Mouse (Mus musculus): ENCODE results near the gene Cfap58. TPM values are rescaled to one million over a fixed set of nuclear protein-coding genes. Genes with fewer than 3 reads are reported as not detected.

Cfap58 gene
- polyA plus RNA-seq, 1 experiment: not detected

- peaks cover 19% of the 10 kb centered on the region for H3K27me3 ChIP-seq (ENCODE audit: control insufficient read depth, insufficient read depth, insufficient read length)
- H3K79me3 ChIP-seq (ENCODE audit: low read depth): no peaks in the 10 kb centered on the region
- no peaks in the 10 kb centered on the region for H3K79me2 ChIP-seq (ENCODE audit: control insufficient read depth, insufficient read depth)
- H3K36me3 ChIP-seq (ENCODE audit: control insufficient read depth, insufficient read depth): no peaks in the 10 kb centered on the region
- H3ac ChIP-seq (ENCODE audit: control insufficient read depth, insufficient read length, low read depth): no peak overlapping the region
- H3K4me3 ChIP-seq (ENCODE audit: insufficient read depth, poor library complexity, severe bottlenecking): no peak overlapping the region
- TF ChIP-seq USF1 (IDR thresholded peaks at IDR 0.05; ENCODE audit: low read depth): no peak
- TF ChIP-seq MAX (IDR thresholded peaks at IDR 0.05): no peak
- no peak for TF ChIP-seq MYOD1 (IDR thresholded peaks at IDR 0.05; ENCODE audit: control insufficient read depth, insufficient read length, low read depth)
- TF ChIP-seq MYOG (IDR thresholded peaks at IDR 0.05; ENCODE audit: control insufficient read depth, extremely low read depth, insufficient read length): no peak
- TF ChIP-seq CTCF (IDR thresholded peaks at IDR 0.05; ENCODE audit: control insufficient read depth, insufficient read depth, insufficient read length): no peak
- no peak for TF ChIP-seq FOSL1 (IDR thresholded peaks at IDR 0.05; ENCODE audit: insufficient read depth, low read length, poor library complexity, severe bottlenecking)
- TF ChIP-seq CEBPB (IDR thresholded peaks at IDR 0.05; ENCODE audit: low read depth): no peak
Measured at GRCm38 (mm10) chr19:47980241-47980640, 42.8 kb downstream of the Cfap58 start.

- Histone ChIP-seq H3ac (ENCODE audit: control insufficient read depth, insufficient read length, low read depth) (no peak overlapping the region), H3K79me2 (ENCODE audit: control insufficient read depth, insufficient read depth) (no peaks in the 10 kb centered on the region), H3K4me3 (ENCODE audit: insufficient read depth, poor library complexity, severe bottlenecking) (no peak overlapping the region), H3K36me3 (ENCODE audit: control insufficient read depth, insufficient read depth) (no peaks in the 10 kb centered on the region), H3K79me3 (ENCODE audit: low read depth) (no peaks in the 10 kb centered on the region), H3K27me3 (ENCODE audit: control insufficient read depth, insufficient read depth, insufficient read length) (no peaks in the 10 kb centered on the region)
- TF ChIP-seq USF1 (IDR thresholded peaks at IDR 0.05; ENCODE audit: low read depth) (no peak), CEBPB (IDR thresholded peaks at IDR 0.05; ENCODE audit: low read depth) (no peak)
Measured at GRCm38 (mm10) chr19:47985606-47986213, 48.2 kb downstream of the Cfap58 start.

- H3K36me3 ChIP-seq (ENCODE audit: control insufficient read depth, insufficient read depth): no peaks in the 10 kb centered on the region
- no peaks in the 10 kb centered on the region for H3K79me3 ChIP-seq (ENCODE audit: low read depth)
- H3K27me3 ChIP-seq (ENCODE audit: control insufficient read depth, insufficient read depth, insufficient read length): no peaks in the 10 kb centered on the region
- no peaks in the 10 kb centered on the region for H3K79me2 ChIP-seq (ENCODE audit: control insufficient read depth, insufficient read depth)
- H3K4me3 ChIP-seq (ENCODE audit: insufficient read depth, poor library complexity, severe bottlenecking): no peak overlapping the region
- H3ac ChIP-seq (ENCODE audit: control insufficient read depth, insufficient read length, low read depth): no peak overlapping the region
- TF ChIP-seq CTCF (IDR thresholded peaks at IDR 0.05; ENCODE audit: control insufficient read depth, insufficient read depth, insufficient read length) (no peak), FOSL1 (IDR thresholded peaks at IDR 0.05; ENCODE audit: insufficient read depth, low read length, poor library complexity, severe bottlenecking) (no peak), MAX (IDR thresholded peaks at IDR 0.05) (no peak), MYOD1 (IDR thresholded peaks at IDR 0.05; ENCODE audit: control insufficient read depth, insufficient read length, low read depth) (no peak), MYOG (IDR thresholded peaks at IDR 0.05; ENCODE audit: control insufficient read depth, extremely low read depth, insufficient read length) (no peak), USF1 (IDR thresholded peaks at IDR 0.05; ENCODE audit: low read depth) (no peak), CEBPB (IDR thresholded peaks at IDR 0.05; ENCODE audit: low read depth) (no peak)
Measured at GRCm38 (mm10) chr19:47987986-47988385, 50.5 kb downstream of the Cfap58 start.

- H3K79me2 ChIP-seq (ENCODE audit: control insufficient read depth, insufficient read depth): no peaks in the 10 kb centered on the region
- TF ChIP-seq MAX (IDR thresholded peaks at IDR 0.05): no peak
- TF ChIP-seq CTCF (IDR thresholded peaks at IDR 0.05; ENCODE audit: control insufficient read depth, insufficient read depth, insufficient read length): no peak
- no peak for TF ChIP-seq USF1 (IDR thresholded peaks at IDR 0.05; ENCODE audit: low read depth)
- no peak for TF ChIP-seq MYOG (IDR thresholded peaks at IDR 0.05; ENCODE audit: control insufficient read depth, extremely low read depth, insufficient read length)
- no peak for TF ChIP-seq FOSL1 (IDR thresholded peaks at IDR 0.05; ENCODE audit: insufficient read depth, low read length, poor library complexity, severe bottlenecking)
- no peak for TF ChIP-seq CEBPB (IDR thresholded peaks at IDR 0.05; ENCODE audit: low read depth)
- TF ChIP-seq MYOD1 (IDR thresholded peaks at IDR 0.05; ENCODE audit: control insufficient read depth, insufficient read length, low read depth): no peak
- no peak overlapping the region for H3ac ChIP-seq (ENCODE audit: control insufficient read depth, insufficient read length, low read depth)
- H3K79me3 ChIP-seq (ENCODE audit: low read depth): no peaks in the 10 kb centered on the region
- no peaks in the 10 kb centered on the region for H3K36me3 ChIP-seq (ENCODE audit: control insufficient read depth, insufficient read depth)
- H3K4me3 ChIP-seq (ENCODE audit: insufficient read depth, poor library complexity, severe bottlenecking): no peak overlapping the region
- H3K27me3 ChIP-seq (ENCODE audit: control insufficient read depth, insufficient read depth, insufficient read length): no peaks in the 10 kb centered on the region
Measured at GRCm38 (mm10) chr19:47988456-47988855, 51.0 kb downstream of the Cfap58 start.

GRCm38 (mm10) chr19:47988880-47989574 is 51.6 kb downstream of the Cfap58 start:
- Histone ChIP-seq H3K79me3 (ENCODE audit: low read depth) (no peaks in the 10 kb centered on the region), H3K36me3 (ENCODE audit: control insufficient read depth, insufficient read depth) (no peaks in the 10 kb centered on the region), H3ac (ENCODE audit: control insufficient read depth, insufficient read length, low read depth) (no peak overlapping the region), H3K27me3 (ENCODE audit: control insufficient read depth, insufficient read depth, insufficient read length) (no peaks in the 10 kb centered on the region), H3K4me3 (ENCODE audit: insufficient read depth, poor library complexity, severe bottlenecking) (no peak overlapping the region), H3K79me2 (ENCODE audit: control insufficient read depth, insufficient read depth) (no peaks in the 10 kb centered on the region)
- TF ChIP-seq MAX (IDR thresholded peaks at IDR 0.05) (no peak), MYOG (IDR thresholded peaks at IDR 0.05; ENCODE audit: control insufficient read depth, extremely low read depth, insufficient read length) (no peak), MYOD1 (IDR thresholded peaks at IDR 0.05; ENCODE audit: control insufficient read depth, insufficient read length, low read depth) (no peak), FOSL1 (IDR thresholded peaks at IDR 0.05; ENCODE audit: insufficient read depth, low read length, poor library complexity, severe bottlenecking) (no peak), CEBPB (IDR thresholded peaks at IDR 0.05; ENCODE audit: low read depth) (no peak), CTCF (IDR thresholded peaks at IDR 0.05; ENCODE audit: control insufficient read depth, insufficient read depth, insufficient read length) (no peak), USF1 (IDR thresholded peaks at IDR 0.05; ENCODE audit: low read depth) (no peak)

GRCm38 (mm10) chr19:47989575-47989891 is 52.1 kb downstream of the Cfap58 start:
- no peaks in the 10 kb centered on the region for H3K36me3 ChIP-seq (ENCODE audit: control insufficient read depth, insufficient read depth)
- no peaks in the 10 kb centered on the region for H3K79me2 ChIP-seq (ENCODE audit: control insufficient read depth, insufficient read depth)
- H3K4me3 ChIP-seq (ENCODE audit: insufficient read depth, poor library complexity, severe bottlenecking): no peak overlapping the region
- no peak overlapping the region for H3ac ChIP-seq (ENCODE audit: control insufficient read depth, insufficient read length, low read depth)
- TF ChIP-seq MAX (IDR thresholded peaks at IDR 0.05) (no peak), MYOD1 (IDR thresholded peaks at IDR 0.05; ENCODE audit: control insufficient read depth, insufficient read length, low read depth) (no peak), FOSL1 (IDR thresholded peaks at IDR 0.05; ENCODE audit: insufficient read depth, low read length, poor library complexity, severe bottlenecking) (no peak)
- no peaks in the 10 kb centered on the region for H3K27me3 ChIP-seq (ENCODE audit: control insufficient read depth, insufficient read depth, insufficient read length)
- no peaks in the 10 kb centered on the region for H3K79me3 ChIP-seq (ENCODE audit: low read depth)

Data from C2C12 (cell line).